Mouse (Mus musculus): ENCODE results near the gene Foxk1.
A peak's percentile ranks its signal among the peaks of the same experiment; 100 is the strongest.

Foxk1 gene

DNA sequence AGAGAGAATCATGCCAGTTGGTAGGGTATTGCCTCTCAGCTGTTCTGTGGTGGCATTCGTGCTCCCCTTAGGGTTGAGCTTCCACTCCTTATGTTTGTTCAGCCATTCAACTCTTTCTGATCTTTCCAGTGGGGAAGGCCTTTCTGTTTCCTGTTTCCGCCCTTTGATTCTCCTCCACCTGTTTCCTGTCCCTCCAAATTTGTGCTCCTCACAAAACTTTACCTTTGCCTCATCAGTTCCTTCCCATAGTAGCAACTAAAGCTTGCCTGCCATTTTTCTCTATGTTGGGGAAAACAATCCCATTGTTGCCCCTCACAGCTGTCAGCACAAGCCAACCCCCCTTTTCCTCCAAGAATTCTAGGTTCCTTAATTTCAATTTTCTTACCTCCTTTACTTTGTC, 23.2 kb upstream of the Foxk1 start:
- no peak for DNase-seq (ENCODE audit: low read depth, low spot score)
- no peaks in the 10 kb centered on the region for H3K27me3 ChIP-seq (ENCODE audit: control insufficient read depth, insufficient read depth, low read length, poor library complexity, severe bottlenecking)

DNA sequence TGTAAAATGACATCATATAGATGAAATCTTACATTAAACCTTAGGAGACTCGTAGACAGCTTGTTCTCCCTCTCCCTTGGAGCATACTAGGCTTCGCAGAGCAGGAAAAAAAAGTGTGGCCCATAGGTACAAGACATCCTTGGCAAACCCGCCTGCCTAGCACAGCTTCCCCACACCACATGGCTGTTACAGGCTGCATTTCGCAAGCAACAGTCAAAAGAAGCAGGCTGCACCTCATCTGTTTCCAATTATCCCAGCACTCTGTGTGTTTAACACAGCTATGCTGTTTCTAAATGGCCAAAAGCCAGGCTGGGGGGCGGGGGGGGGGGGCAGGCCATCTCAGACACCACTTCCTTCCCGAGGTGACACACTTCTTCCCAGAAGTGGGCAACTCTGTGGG, 20.8 kb upstream of the Foxk1 start:
- no peak for DNase-seq (ENCODE audit: low read depth, low spot score)
- no peaks in the 10 kb centered on the region for H3K27me3 ChIP-seq (ENCODE audit: control insufficient read depth, insufficient read depth, low read length, poor library complexity, severe bottlenecking)
- no peaks in the 10 kb centered on the region for H3K36me3 ChIP-seq (ENCODE audit: control insufficient read depth, insufficient read depth, low read length, poor library complexity, severe bottlenecking)

More for the DNA sequence above, 23.2 kb upstream of the Foxk1 start:
- no peaks in the 10 kb centered on the region for H3K36me3 ChIP-seq (ENCODE audit: control insufficient read depth, insufficient read depth, low read length, poor library complexity, severe bottlenecking)

DNA sequence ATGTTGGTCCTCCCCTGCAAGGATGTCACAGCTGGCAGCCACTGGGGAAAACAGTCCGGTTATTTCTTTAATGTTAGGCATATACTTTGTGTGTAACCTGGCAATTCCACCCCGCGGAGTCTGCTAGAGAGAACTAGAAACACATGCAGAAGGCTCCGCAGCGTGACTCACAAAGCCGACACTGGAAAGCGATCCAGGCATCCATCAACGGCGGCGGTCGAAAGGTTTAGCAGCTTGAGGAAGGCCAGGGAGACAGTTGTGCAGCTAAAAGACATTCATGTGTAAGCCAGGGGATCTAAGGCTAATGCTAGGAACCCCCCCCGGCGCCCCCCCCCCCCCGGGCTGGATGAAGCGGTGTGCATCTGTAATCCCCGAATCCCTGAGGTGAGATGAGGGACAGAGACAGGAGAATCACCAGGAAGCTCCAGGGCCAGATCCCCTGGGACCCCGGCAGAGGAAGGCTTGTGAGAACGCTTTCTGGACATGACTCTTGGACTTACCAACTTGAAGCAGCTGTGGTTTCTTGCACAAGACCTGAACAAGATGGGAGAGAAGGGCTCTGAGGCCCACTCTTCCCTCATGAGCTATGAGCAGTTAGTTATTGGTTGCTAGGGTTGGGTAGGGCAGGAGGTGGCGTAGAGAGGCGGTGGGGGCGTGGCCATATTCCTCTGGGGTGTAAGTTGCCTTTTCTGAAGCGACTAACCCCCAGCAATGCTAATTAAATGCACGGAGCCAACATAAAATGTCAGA, 16.2 kb upstream of the Foxk1 start:
- DNase-seq (ENCODE audit: low read depth, low spot score): peak; percentile 60
- H3K27me3 ChIP-seq (ENCODE audit: control insufficient read depth, insufficient read depth, low read length, poor library complexity, severe bottlenecking): no peaks in the 10 kb centered on the region
- no peaks in the 10 kb centered on the region for H3K36me3 ChIP-seq (ENCODE audit: control insufficient read depth, insufficient read depth, low read length, poor library complexity, severe bottlenecking)

DNA sequence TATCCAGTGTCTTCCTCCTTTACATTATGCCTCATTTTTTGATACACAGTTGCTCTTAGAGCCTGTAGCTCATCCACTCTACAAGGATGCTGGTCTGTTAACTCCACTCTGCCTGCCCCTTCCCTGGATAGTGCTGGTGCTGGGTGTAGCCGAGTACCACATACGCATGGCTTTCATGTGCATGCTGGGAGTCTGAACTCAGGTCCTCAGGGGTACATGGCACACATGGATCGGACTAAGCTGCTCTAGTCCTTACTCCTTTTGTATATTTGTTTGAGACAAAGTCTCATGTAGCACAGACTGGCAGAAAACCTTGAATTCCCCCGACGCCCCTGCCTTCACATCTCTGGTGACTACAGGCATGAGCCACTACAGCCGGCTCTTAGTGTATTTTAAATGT, 15.0 kb upstream of the Foxk1 start:
- Histone ChIP-seq H3K27me3 (ENCODE audit: control insufficient read depth, insufficient read depth, low read length, poor library complexity, severe bottlenecking) (no peaks in the 10 kb centered on the region), H3K36me3 (ENCODE audit: control insufficient read depth, insufficient read depth, low read length, poor library complexity, severe bottlenecking) (no peaks in the 10 kb centered on the region)
- no peak for DNase-seq (ENCODE audit: low read depth, low spot score)

DNA sequence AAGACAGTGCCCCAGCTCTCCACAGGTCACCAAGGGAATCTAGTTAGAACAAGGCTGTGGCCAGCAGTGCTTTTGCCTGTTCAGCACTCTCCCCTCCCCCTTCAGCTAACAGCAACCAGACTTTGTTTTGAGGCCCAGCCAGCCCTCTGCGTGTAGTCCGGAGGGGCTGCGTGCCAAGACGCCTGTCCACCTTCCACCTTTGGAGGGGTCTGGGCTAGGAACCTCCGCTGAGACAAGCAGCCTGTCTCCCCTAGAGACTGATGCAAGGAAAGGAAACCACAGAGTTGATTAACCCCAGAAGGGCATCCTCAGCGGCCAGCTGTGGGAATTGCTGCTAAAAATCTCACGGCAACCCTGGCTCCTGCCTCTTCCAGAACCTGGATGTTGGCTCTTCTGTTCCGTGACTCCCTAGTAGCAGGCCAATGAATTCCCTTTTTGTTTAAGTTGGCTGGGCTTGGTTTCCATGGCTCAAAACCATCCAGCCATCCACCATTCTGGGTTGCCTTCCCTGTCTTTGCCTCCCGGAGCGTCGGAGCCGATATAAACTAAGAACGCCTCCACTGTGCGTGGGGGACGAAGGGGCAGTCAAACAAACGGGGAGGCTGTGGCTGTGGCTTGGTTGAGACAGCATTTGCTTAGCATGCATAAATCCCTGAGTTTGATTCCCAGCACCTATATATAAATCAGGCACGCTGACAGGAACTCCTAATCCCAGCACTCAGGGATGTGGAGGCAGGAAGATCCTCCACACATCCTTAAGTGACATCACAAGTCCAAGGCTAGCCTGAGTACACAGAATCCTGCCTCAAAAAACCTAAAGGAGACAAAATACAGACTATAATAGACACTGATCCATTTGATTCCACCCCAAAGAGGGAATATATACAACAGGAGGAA, 14.3 kb upstream of the Foxk1 start:
- DNase-seq (ENCODE audit: low read depth, low spot score): no peak
- no peaks in the 10 kb centered on the region for H3K27me3 ChIP-seq (ENCODE audit: control insufficient read depth, insufficient read depth, low read length, poor library complexity, severe bottlenecking)
- no peaks in the 10 kb centered on the region for H3K36me3 ChIP-seq (ENCODE audit: control insufficient read depth, insufficient read depth, low read length, poor library complexity, severe bottlenecking)

DNA sequence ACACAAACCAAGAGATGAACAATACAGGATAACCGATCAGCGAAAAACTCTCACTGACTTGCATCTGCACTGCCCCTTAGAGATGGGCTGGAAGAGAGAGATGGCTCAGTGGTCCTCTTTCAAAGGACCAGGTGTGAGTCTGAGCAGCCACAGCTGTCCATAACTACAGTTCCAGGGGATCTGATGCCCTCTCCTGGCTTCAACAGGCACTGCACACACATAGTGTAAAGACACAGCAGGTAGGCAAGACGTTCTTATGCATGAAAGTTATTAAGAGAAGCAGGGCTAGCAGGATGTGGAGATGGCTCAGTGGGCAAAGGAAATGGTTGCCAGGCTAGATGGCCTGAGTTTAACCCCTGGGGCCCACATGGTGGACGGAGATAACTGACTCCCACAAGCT, 13.6 kb upstream of the Foxk1 start:
- no peaks in the 10 kb centered on the region for H3K36me3 ChIP-seq (ENCODE audit: control insufficient read depth, insufficient read depth, low read length, poor library complexity, severe bottlenecking)
- DNase-seq (ENCODE audit: low read depth, low spot score): peak; percentile 72

DNA sequence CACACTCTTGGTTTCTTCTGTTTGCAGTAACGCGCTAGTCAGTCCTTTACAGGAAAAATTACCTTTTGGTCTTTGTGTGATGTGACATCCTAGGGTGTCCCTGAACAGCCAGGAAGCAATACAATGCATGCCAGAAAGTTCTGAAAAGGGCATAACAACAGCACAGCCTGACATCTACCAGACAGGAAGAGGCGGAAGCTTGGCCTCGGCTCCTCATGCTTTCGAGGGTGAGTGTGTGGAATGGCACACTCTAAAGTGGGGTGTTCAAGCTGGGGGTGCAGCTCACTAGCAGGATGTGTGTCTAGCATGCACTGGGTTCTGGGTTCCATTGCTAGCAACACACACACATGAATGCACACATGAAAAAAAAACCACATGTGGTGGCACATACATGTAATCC, 9.6 kb upstream of the Foxk1 start:
- Histone ChIP-seq H3K27me3 (ENCODE audit: control insufficient read depth, insufficient read depth, low read length, poor library complexity, severe bottlenecking) (no peaks in the 10 kb centered on the region), H3K36me3 (ENCODE audit: control insufficient read depth, insufficient read depth, low read length, poor library complexity, severe bottlenecking) (no peaks in the 10 kb centered on the region)
- DNase-seq (ENCODE audit: low read depth, low spot score): no peak

More for the DNA sequence above, 13.6 kb upstream of the Foxk1 start:
- H3K27me3 ChIP-seq (ENCODE audit: control insufficient read depth, insufficient read depth, low read length, poor library complexity, severe bottlenecking): no peaks in the 10 kb centered on the region

DNA sequence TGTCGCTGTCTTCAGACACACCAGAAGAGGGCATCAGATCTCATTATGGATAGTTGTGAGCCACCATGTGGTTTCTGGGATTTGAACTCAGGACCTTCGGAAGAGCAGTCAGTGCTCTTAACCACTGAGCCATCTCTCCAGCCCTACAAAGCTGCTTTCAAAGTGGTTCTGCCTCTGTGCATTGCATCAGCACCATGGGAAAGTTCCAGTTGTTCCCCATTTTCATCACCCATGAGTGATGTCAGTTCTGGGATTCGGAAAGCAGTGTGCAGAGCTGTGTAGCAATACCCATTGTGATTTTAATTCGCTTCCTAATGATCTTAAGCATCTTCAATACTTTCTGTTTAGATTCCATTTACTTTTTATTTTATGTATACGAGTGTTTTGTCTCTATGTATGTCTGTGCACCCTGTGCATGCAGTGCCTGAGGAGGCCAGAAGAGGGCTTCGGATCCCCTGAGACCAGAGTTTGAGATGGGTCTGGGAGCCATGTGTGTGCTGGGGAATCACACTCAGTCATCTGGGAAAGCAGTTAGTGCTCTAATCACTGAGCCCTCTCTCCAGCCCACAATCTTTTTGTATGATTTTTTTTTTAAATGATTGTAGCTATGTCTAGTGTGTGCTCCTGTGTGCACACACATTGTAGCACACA, 6.6 kb upstream of the Foxk1 start:
- Histone ChIP-seq H3K36me3 (ENCODE audit: control insufficient read depth, insufficient read depth, low read length, poor library complexity, severe bottlenecking) (no peaks in the 10 kb centered on the region), H3K27me3 (ENCODE audit: control insufficient read depth, insufficient read depth, low read length, poor library complexity, severe bottlenecking) (no peaks in the 10 kb centered on the region)
- DNase-seq (ENCODE audit: low read depth, low spot score): no peak

DNA sequence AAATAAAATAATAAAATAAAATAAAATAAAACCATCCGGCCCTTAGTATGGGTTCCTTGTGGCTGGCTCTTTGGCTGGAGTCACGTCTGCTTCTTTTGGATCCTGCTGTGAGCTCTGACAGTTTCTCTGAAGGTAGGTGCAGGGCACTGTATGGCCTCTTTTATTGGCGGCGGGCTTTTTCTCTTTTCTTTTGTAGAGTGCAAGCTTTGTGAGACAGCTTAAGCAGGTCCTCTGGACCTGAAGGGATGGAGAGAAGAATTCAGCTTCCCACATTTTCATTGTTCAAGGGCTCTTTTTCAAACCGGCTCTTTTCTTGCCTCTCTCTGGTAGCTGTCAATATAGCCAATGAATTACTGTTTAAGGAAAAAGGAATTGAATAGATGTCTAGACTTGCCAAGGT, 5.4 kb upstream of the Foxk1 start:
- Histone ChIP-seq H3K27me3 (ENCODE audit: control insufficient read depth, insufficient read depth, low read length, poor library complexity, severe bottlenecking) (no peaks in the 10 kb centered on the region), H3K36me3 (ENCODE audit: control insufficient read depth, insufficient read depth, low read length, poor library complexity, severe bottlenecking) (no peaks in the 10 kb centered on the region)
- DNase-seq (ENCODE audit: low read depth, low spot score): no peak

DNA sequence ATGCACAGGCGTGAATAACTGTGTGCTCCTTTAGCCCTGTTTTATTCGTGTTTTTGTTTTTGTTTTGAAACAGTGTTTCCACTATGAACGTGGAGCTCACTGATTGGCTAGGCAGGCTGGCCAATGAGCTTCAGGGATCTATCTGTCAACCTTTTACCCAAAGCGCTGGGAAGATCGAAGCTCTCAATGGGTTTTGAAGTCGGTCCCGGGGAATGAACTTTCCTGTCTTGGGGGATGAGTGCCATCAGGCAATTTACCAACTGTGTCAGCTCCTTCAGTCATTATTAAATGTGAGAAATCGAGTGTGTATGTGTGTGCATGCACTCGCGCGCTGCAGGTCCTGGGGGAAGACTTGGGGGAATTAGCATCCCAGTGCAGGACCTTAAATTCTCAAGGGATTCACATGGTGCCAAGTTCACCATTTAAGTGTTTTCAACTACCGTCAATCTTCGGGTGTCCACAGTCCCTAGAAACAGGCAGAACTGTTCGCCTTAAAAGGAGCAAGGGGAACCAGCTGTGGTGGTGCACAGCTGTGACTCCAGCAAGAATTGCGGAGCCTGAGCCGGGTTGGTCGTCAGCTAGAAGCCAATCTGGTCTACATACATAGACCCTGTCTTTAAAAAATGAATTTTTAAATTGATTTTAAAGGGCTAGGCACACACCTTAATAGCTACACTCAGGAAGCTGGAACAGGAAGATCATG, 965 bp upstream of the Foxk1 start:
- Histone ChIP-seq H3K27me3 (ENCODE audit: control insufficient read depth, insufficient read depth, low read length, poor library complexity, severe bottlenecking) (no peaks in the 10 kb centered on the region), H3K36me3 (ENCODE audit: control insufficient read depth, insufficient read depth, low read length, poor library complexity, severe bottlenecking) (no peaks in the 10 kb centered on the region; the same call in 1 of the 2 replicates)
- DNase-seq (ENCODE audit: low read depth, low spot score): no peak

DNA sequence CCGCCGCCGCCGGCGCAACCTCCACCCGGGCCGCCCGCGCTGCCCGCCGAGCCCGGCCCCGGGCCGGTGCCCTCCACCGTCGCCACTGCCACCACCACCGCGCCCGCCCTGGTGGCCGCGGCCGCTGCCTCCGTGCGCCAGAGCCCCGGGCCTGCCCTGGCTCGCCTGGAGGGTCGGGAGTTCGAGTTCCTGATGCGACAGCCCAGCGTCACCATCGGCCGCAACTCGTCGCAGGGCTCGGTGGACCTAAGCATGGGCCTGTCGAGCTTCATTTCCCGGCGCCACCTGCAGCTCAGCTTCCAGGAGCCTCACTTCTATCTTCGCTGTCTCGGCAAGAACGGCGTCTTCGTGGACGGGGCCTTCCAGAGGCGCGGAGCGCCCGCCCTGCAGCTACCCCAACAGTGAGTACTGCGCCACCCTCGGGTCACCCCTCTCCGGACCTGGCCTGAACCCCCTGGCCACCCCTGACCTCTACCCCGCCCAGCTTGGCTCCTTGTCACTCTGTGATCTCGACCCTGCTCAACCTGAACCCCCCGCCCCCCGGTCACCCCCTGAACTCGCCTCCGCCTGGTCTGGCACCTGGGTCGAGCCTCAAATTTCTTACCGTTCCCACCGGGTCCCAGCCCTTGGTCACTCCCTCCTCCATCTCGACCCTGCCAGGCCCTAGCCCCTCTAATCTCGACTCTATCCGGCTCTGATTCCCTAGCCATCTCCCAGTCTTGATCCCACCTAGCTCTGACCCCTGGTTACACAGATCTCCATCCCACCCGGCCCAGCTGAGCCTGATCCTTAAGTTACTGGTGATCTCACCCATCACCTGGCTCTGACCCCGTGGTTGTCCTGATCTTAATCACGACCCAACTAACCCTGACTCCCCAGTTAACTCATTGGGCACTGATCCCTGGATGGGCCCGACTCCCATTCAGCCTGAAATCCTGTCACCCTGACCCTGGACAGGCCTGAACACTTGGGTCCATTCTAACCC, 636 bp downstream of the Foxk1 start:
- DNase-seq (ENCODE audit: low read depth, low spot score): peak; percentile 56
- Histone ChIP-seq H3K27me3 (ENCODE audit: control insufficient read depth, insufficient read depth, low read length, poor library complexity, severe bottlenecking) (no peaks in the 10 kb centered on the region), H3K36me3 (ENCODE audit: control insufficient read depth, insufficient read depth, low read length, poor library complexity, severe bottlenecking) (peaks cover 2% of the 10 kb centered on the region; the same call in 1 of the 2 replicates)

DNA sequence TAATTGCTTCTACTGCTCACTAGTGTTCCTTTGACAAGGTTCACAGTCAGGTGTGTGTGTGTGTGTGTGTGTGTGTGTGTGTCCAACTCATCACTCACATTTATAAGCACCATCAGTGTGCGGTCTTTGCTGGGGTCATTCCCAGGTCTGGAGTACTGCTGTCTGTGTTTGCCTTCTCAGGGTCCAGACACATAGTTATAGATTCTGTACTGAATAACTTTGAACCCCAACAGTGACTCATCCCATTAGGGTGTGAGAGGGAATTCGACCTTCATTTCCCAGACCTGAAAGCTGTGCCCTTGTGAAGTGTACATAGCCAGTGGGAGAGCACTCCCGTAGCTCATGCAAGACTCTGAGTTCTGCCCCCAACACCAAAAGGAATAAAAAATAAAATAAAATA, 2.4 kb downstream of the Foxk1 start:
- DNase-seq (ENCODE audit: low read depth, low spot score): no peak
- H3K36me3 ChIP-seq (ENCODE audit: control insufficient read depth, insufficient read depth, low read length, poor library complexity, severe bottlenecking): peaks cover 2% of the 10 kb centered on the region
- H3K27me3 ChIP-seq (ENCODE audit: control insufficient read depth, insufficient read depth, low read length, poor library complexity, severe bottlenecking): no peaks in the 10 kb centered on the region

DNA sequence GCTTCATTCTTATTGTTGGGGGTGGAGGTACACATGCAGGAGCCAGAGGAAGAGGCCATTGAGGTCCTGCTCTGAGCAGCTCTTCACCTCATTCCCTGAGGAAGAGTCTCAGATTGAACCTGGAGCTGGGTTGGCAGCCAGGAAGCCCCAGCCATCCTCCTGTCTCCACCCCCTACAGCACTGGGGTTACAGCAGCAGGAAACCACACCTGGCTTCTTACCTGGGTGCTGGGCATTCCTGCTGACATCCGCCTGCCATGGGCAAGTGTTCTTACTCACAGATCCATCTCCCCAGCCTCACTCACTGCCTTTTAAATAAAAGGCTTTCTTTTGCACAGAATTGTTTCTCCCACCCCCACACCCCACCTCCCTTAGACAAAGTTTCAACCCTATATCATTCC, 3.0 kb downstream of the Foxk1 start:
- Histone ChIP-seq H3K36me3 (ENCODE audit: control insufficient read depth, insufficient read depth, low read length, poor library complexity, severe bottlenecking) (peaks cover 2% of the 10 kb centered on the region), H3K27me3 (ENCODE audit: control insufficient read depth, insufficient read depth, low read length, poor library complexity, severe bottlenecking) (no peaks in the 10 kb centered on the region)
- no peak for DNase-seq (ENCODE audit: low read depth, low spot score)

Measured in splenic B cell, adult 2 months (primary cell).